ENCODE assay signal across 16 mouse cellular contexts in genomic region chr3:112100606-112101005, GRCm38 (mm10).
"Had no signal": no experiment of that assay in that cellular context is flagged by ENCODE, and none has a peak within 500 bp of the region (broad histone marks: within the 10 kb centered on the region; RNA-seq: fewer than 3 reads in every experiment).

No protein-coding gene starts in this region.

- H3K9ac ChIP-seq: neural tube, embryonic 12.5 days; neural tube, embryonic 13.5 days; stomach, embryonic 15.5 days had no signal

- H3K27ac ChIP-seq: neural tube, embryonic 12.5 days; neural tube, embryonic 13.5 days; stomach, embryonic 15.5 days; stomach, postnatal 0 days had no signal

- H3K36me3 ChIP-seq: neural tube, embryonic 12.5 days; neural tube, embryonic 13.5 days; stomach, embryonic 15.5 days had no signal

- H3K4me1 ChIP-seq: neural tube, embryonic 12.5 days; neural tube, embryonic 13.5 days; stomach, embryonic 15.5 days had no signal

- H3K4me2 ChIP-seq: neural tube, embryonic 12.5 days; neural tube, embryonic 13.5 days; stomach, embryonic 15.5 days had no signal

- H3K27me3 ChIP-seq: neural tube, embryonic 12.5 days; neural tube, embryonic 13.5 days; stomach, embryonic 15.5 days had no signal

- DNase-seq: retina, postnatal 1 day; right cerebral cortex, adult 18-20 months; right cerebral cortex, postnatal 14 days; right cerebral cortex, postnatal 25 days; right cerebral cortex, postnatal 4 days; spleen, adult 18-20 months; thymus, adult 18-20 months; thymus, adult 2 months; thymus, postnatal 14 days; thymus, postnatal 25 days; thymus, postnatal 36 days; thymus, postnatal 4 days had no signal

- H3K9me3 ChIP-seq: neural tube, embryonic 12.5 days; neural tube, embryonic 13.5 days; stomach, embryonic 15.5 days had no signal

- H3K4me3 ChIP-seq: neural tube, embryonic 12.5 days; neural tube, embryonic 13.5 days; stomach, embryonic 15.5 days had no signal
